Mouse (Mus musculus) cerebellum, postnatal 4 days (tissue): ENCODE measurements around the gene Camk2b.

ENCODE experiments used
- DNase-seq, 2 experiments: peaks; one replicate each; pipeline ENCODE4 v3.0.0; 2022; ENCODE audit warnings: low spot score in 2 of 2, mixed read lengths in 1 of 2

The Camk2b gene

DNA sequence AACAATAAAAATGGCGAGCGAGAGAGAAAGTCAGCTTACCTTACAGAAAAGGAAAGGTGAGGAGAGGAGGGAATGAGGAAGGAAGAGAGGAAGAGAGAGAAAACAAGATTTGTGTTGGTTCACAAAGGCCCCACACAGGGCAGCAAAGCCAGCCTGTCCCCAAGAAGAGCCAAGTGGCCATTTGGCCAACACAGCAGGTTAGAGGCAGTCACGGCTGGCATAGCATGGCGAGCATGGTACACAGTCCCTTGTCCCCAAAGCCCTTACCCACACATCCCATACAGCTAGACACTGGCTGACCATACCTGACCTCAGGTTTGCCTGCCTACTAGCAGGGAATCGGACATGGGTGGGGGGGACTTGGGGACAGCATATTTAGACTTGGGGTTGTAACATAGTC, 82.5 kb downstream of the Camk2b start:
- DNase-seq: no peak

DNA sequence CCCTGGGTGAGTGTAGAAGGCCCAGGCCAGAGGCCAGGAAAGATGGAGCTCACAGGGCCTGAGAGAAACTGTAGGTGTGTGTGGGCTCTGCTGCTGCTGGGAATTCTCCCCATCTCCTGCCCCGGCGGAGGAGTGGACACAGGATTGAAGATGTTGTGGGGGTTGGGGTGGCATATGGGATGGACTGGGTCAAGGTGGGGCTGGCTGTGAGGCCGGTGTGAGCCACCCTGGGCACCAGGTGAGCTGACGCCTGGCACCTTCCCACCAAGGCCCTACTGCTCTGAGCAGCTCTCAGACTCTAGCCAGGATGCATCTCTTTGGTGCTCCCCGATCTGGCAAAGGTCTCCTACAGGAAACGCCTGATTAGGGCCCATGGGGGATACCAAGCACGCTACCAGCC, 84.8 kb downstream of the Camk2b start:
- DNase-seq: no peak

DNA sequence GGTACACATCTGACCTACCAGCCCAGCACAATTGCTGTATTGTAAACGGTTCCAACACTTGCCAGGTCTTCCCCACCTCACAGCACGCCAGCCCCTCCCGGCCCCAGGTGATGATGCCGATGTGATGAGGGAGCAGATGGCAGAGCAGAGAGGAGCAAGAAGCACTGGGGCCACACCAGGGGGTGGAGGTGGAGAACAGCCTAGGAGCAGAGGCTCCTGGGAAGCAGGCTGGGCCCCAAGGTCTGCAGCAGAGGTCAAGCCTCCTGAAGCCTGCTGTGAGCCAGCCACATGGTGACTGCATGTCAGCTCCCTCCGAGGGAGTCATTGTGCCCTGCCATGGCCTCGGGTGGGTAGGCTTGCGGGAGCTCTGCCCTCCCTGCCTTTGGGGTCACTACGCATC, 85.6 kb downstream of the Camk2b start:
- no peak for DNase-seq

DNA sequence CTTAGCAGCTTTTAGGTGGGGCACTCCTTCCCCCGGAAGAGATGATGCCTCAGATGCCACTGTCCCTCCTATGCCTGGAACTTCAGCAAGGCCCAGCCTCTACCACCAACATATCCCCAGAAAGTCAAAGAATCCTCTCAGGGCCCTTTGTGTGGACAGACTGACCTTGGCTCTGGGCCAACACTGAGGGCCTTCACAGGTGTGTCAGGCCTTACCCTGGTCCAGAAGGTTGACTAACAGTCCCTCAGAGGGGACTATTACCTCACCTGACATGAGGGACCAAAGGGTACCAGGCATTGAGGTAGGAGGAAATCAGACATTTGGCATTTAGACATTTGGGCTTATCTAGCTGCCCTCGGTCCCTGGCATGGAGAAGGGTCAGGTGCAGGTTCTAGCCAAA, 86.1 kb downstream of the Camk2b start:
- DNase-seq: no peak

DNA sequence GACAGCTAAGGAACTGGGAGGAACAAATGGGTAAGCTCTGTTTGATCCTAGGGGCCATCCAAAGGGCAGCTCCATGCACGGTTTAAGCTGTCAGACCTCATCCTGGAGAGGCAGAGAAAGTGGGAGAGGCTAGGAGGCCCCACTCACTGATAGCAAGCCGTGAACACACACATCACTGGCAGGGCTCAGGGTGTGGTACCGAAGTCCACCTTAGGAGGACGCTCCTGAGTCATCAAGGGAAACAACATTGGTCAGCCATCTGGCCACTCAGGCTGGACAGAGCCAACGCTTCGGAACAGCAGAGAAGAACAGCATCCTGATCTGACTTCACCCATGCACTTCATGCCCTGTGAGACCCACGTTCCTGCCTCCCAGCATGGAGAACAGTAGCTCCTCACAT, 87.1 kb downstream of the Camk2b start:
- DNase-seq: no peak

DNA sequence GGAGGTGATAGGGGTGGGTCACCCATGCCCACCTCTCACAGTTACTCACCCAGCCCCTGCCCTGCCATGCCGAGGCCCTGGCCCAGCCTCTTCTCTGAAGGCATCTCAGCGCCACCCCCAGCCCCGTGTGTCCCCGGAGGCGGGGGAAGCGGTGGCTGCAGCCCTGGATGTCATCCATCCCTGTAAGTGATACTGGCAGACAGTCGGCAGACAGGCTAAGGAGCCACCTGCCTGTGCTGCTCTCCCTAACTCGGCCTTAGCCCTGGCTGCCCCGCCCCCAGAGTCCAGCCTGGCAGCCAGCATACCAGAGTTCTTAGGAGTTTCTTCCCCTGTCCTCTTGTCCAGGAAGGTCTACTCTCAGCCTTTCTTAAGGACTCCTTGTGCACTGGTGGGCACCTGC, 90.1 kb downstream of the Camk2b start:
- no peak for DNase-seq

DNA sequence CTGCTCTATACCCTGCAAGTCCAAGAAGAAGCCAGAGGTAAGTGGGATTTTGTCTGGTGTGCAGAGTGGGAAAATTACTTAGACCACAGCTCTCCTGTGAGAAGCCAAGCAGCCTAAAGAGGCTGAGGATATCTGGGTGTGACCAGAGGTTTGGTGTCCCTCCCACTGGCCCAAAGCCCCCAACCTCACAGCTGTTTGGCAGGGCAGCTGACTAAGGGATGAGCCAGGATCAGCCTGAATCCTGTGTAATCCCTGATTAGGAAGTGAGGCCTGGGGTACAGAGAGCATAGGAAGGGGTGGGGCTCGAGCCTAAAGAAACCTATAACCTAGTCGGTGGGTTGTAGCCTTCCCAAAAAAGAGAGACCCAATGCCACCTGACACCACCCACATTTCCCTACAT, 91.1 kb downstream of the Camk2b start:
- DNase-seq: no peak

DNA sequence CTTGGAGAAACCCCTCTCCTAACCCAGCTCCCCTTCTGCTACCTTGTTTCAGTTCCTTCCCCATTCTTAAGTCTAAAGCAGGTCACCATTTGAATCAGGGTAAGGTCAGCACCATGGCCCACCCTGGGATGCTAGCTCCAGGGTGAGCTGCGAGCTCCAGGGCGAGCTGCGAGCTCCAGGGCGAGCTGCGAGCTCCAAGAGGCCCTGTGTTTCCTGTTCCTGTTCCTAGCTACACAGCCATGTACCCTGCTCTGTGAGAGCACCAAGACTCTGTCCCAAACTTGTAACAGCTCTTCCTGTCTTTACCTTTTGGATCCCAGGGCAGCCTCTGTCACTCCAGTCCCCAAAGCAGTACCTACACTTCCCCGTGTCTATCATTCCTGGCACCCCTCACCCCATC, 92.1 kb downstream of the Camk2b start:
- DNase-seq: no peak

DNA sequence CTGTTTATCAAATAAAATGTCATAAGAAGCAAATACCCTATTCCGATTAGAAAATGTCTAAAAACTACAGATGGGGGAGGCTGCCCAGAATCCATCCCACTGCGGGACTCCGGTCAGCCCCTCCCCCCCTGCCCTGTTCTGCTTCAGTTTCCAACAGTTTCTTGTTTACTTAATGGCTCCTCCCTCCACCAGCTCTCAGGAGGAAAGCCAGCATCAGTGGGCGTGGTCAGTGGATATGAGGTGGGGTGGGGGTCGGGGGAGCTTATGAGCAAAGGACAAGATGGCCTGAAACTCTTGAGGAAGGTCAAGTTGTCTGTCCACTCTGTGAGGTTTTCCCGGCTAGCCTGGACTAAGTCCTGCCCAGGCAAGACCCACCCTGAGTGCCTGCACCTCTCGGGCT, 93.0 kb downstream of the Camk2b start:
- no peak for DNase-seq

DNA sequence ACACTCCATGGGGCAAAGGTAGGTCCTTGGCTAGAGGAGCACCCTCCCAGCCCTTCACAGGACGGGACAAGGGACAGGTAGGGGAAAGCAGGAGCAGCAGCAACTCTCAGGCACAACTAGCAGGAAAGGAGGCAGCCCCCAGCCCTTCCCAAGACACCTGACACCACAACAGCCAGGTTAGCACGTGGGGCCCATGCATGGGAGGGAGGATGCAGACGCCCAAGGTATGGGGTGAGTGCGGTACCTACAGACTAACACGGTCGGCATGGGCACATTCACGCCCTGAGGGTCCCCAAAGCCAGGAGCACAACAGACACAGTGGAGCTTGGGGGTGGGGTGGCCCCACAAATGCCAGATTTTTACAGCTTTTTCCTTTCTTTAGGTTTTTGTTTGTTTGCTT, 95.0 kb downstream of the Camk2b start:
- DNase-seq: no peak

DNA sequence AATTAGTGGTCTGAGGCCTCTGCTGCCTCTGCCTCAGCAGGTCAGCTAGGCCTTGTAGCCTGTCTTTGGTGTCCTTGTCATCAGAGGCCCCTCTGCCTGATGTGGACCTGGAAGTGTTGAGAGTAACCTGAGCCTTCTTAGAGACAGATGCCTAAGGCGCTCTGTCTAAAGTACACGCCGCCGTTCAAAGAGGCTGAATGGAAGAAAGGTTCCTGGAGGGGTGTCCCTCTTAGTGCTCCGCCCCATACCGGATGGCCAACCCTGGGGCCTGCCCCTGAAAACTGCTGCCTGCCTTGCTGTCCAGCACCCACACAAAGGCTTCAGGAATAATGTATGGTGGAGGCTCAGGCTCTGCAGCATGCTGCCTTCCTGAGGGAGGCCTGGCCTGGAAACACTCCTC, 97.9 kb downstream of the Camk2b start:
- no peak for DNase-seq

DNA sequence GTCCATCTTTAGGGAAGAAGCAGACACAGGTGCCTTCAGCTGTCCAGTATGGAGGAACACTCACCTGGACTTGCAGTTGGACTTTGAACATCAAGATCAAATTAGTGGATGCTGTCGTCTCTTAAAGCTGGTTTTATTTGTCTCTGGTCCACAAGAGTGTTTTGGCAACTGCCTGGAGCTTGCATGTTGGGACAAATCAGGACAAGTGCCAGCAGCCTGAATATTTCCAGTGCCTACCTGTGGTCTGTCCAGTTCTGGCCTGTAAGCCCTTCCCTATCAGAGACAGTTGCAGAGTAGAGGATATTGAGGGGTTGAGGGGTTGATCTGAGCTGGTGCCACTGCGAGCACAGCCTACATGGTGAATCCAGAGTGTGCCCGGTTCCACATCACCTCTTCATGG, 99.4 kb downstream of the Camk2b start:
- DNase-seq: no peak

DNA sequence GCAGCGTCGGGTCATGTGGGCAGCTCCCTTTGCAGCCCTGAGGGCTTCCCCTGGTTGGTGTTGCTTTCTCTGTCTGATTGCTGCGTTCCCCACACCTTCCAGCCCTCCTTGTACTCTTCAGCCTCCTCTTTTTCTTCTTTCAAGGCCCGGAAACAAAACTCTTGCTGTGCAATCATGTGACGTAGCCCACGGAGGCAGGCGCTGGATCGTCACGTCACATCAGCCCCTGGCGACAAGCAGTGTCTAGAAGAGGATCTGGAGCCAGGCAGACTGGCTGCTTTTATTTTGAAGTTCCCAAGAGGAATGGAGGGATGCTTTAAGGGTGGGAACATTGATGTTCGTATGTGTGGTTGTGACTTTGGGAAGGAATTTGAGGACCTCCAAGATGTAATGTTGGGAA, 100.3 kb downstream of the Camk2b start:
- no peak for DNase-seq

DNA sequence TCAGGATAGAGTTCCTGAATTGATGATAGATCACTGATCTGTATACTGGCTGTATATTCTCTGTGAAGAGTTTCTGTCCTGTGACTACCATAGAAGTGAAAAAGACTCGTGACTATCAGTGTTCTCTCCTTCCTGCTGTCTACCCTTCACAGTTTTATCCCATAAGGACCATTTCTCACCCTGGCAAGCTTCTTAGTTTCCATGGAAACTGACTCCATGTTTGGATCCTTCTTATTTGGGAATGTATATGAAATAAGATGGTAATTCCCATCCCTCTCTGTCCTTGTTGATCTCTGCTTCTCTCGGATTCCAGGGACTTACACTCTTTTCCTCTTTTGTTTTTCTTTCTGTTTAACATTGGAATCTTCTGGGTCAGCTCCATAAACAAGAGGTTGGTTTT, 106.1 kb downstream of the Camk2b start:
- DNase-seq: no peak

DNA sequence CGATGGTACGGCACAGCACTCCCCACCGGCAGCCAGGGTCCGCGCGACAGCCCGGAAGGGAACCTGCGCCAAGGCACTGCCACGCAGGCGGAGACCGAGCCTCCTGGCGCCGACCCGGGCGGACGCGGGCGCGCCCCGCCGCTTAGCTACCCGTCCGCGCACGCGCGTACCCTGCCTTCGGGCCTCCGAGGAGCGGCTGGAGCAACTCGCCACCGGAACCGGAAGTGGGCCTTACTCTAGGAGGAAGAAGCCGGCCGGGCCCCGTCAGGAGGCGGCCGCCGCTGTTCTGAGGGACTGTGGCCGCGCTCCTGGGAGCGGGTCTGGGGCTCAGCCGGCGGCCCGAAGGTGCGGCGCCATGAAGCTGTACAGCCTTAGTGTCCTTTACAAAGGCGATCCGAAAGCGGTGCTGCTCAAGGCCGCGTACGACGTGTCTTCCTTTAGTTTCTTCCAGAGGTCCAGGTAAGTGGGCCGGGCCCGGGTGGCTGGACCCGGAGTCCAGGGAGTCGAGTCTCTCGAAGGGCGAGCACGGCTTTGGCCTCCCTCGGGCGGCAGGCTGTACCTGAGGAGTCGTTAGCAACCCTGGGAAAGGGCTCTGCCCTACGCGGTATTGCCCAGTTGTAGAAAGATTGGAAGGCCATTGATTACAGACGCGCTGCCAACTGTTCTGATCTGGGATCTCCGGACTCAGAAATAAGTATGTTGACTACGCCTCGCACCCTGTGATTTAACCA, 110.5 kb downstream of the Camk2b start, which contains the start of gene Ykt6:
TSS of gene Ykt6 (plus strand) at position 148 of the 731 bp plus-strand sequence.
- DNase-seq: peak; percentile 89 to 92

DNA sequence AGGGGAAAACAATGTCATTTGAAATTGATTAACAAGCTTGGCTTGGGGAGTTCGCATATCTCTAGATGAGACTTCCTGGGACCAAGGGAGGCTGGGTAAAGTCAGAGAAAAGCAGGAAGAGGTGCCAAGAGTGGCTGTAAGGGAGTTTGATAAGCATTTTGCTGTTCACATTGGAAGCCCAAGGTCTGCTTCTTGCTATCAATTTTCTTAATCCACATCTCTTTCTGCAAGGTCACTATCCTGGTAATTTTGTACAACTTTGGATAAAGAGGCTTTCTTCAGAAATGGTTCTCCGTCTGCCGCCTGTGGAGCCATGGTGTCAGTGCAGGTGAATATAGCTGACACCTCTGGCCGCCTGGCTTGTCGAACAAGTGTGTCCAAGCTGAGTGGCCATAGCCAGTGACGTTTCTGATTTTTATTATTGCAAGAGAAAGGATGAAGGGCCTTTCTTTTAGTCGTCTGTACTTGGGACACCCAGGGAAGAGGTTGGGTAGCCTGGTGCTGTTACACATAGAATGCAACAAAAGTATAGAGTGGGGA, 111.1 kb downstream of the Camk2b start:
- peak in 1 of 2 experiments; percentile 50 for DNase-seq

DNA sequence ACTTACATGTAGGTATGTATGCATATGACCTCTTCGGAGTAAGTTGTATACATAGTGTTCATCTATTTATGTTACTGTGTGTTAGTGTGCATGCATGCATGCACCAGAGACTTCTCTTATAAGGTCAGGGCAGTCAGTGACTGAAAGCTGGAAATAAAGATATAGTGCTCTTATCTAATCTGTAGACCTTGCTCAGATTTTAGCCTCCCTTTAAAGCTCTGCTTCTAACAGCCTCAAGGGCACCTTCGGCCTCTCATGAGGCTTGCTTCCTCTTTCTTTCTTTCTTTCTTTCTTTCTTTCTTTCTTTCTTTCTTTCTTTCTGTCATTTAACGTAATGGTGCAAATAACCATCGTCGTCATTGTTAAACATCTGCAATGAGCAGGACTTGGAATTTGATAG, 111.7 kb downstream of the Camk2b start:
- DNase-seq: no peak

DNA sequence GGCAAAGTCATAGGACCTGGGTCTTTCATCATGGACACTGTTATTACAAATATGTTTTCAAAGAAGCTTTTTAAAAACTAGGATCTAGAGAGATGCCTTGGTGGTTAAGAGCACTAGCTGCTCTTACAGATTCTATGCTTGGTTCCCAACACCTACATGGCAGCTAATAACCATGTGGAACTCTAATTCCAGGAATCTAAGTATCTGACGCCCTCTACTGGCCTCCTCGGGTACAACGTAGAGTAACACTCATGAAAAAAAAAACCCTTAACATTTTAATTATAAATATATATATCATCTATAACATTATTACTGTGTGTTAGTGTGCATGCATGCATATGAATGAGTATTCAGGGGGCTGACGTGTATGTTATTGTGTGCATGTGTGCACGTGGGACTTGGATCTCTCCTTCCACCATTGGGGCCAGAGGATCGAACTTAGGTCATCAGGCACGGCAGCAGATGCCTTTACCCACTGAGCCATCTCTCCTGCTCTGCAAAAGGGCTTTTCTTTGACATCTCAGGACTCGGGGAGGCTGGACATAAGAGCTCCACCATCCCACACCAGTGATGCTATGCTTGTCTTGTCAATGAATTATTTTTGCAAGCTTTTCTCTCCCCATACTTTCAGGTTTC, 112.9 kb downstream of the Camk2b start:
- DNase-seq: no peak

DNA sequence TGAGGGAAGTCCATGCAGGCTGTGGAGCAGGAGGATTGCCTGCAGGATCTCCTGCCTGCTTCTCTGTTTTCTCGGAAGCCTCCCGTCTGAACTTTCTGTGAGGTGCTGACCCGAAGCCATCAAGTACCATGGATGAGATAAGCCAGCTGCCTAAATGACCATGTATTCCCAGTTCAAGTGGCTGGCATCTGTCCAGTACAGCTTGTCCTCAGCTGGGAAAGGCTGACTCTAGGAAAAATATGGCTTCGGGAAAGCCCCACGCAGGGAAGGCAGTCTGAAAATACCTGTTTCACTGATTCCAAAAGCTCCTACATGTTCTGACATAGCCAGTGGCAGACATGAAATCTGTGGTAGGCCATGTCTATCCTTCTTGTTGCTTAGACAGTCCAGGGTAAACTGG, 113.7 kb downstream of the Camk2b start:
- no peak for DNase-seq

DNA sequence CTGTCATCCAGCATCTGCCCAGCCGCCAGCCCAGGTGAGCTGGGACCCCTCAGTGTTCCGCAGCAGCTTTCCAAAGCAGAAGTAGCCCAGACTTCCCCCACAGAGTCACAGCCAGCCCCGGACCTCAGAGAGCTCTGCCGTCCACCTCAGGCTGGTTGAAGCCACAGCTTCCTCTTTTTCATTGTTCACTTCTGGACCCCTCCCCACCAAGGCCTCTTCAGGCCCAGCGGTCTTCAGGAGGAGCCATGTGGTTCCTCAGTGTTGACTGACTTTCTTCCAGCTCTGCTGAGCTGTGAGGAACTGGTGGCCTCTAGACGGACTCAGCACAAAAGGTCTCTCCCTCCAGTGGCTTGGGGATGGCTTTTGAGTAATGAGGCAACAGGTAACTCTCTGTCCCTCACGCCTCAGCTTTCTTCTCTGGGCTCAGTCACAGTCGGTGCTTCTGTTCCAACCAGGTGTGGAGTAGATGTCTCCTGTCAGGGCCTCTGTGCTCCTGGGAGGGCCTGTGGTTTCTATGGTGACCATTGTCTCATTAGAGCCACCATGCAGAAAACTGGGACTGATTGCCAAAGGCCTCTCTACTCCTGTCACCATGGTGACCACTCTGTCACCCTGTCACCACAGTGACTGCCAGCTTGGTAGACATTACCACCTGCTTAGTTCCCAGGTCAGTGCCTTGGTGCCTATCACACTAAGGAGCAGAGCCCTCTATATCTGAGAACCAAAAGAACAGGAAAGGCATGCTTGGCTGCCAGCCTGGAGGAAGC, 116.4 kb downstream of the Camk2b start, which contains the start of gene Gck:
TSS of gene Gck (minus strand) at position 496 of the 767 bp plus-strand sequence.
- no peak for DNase-seq

DNA sequence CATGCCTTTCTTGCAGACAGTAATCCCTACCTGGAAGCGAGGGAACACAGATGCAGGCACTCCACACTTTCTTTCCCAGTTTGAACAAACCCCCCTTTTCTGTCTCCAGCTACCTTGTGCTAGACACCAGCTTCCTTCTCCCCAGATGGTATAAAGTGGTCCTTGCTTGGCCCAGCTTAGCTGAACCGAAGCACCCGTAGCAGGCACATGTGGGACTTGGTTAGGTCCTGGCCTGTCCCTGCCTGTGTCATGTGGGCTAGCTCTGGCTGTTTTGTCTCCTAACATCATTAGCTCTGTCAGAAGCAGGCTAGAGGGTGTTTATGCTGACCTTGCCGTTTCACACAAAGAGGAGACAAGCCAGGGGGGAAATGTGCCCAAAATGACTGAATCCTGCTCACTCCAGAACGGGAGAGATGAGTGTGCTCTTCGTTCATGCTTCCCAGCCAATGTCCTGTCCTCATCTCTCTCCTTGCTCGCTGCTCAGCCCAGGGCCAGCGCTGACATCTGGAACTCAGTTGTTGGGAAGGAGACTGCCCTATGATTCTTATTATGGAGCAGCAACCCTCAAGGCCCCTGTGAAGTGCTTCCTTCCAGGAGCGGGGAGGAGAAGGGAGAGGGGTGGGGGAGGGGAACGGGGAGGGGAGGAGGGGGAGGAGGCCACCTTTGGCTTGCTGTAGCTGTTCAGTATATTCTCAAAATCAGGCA, 117.5 kb downstream of the Camk2b start:
- no peak for DNase-seq

DNA sequence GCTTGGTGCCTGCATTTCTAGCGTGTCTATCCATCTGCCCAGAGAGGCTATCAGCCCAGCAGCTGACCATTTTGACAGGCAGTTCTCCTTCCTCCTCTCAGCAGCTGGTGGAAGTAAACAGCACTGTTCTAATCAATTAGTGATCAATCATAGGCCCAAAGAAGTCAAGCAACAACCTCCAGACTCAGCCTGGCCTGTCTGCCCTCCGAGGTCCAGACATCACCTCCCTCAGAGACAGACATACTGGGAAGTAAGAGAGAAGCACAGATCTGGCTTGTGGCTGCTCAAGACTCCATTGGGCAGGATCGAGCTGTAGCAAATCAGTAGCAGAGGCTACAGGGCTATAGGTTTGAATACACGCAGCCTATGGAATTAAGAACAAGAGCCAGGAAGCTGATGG, 118.4 kb downstream of the Camk2b start:
- no peak for DNase-seq
